Mouse (Mus musculus) Patski (cell line): ENCODE data around the gene Arid4b. TPM values are rescaled to one million over a fixed set of nuclear protein-coding genes. Genes with fewer than 3 reads are reported as not detected.

Source experiments
- ATAC-seq: fragments of 100-300 bp; one replicate; pipeline ENCODE4 v1.8.0; 2021
- CTCF ChIA-PET: fragments of 350-600 bp; sonication (Branson Sonifier 250); formaldehyde crosslinking; loops from one replicate; lab custom pipeline; 2022; ENCODE audit warnings: inconsistent platforms; lab: Charles Lee
- POLR2A ChIA-PET: fragments of 350-600 bp; sonication (Branson Sonifier 250); formaldehyde crosslinking; loops from one replicate; lab custom pipeline; 2022; ENCODE audit warnings: antibody characterized with exemption, inconsistent platforms; lab: Charles Lee
- DNase-seq: peaks from one replicate; pipeline ENCODE4 v3.0.0-alpha.2; 2011; ENCODE audit warnings: low read depth, low spot score
- H3K27me3 ChIP-seq: fragments of 371-371 bp; one replicate; pipeline ENCODE4 v1.5.1; 2021
- CTCF ChIP-seq: fragments of 100-300 bp; IDR thresholded peaks from one replicate; pipeline ENCODE4 v1.5.1; 2021
- in situ Hi-C: fragments of 300-500 bp; cut with MboI; formaldehyde crosslinking; loops from 3 replicates; pipeline ENCODE4 v1.11.1; 2018; ENCODE audit warnings: low pct_unique_long_range_greater_than_20kb, mixed read lengths
- polyA plus RNA-seq: library from polyadenylated mRNA; unstranded; gene quantifications from one replicate; pipeline ENCODE4 v1.2.3, GENCODE M21; 2021

Gene Arid4b
- polyA plus RNA-seq, 1 experiment from 2014 or later, result 31.1 TPM

DNA sequence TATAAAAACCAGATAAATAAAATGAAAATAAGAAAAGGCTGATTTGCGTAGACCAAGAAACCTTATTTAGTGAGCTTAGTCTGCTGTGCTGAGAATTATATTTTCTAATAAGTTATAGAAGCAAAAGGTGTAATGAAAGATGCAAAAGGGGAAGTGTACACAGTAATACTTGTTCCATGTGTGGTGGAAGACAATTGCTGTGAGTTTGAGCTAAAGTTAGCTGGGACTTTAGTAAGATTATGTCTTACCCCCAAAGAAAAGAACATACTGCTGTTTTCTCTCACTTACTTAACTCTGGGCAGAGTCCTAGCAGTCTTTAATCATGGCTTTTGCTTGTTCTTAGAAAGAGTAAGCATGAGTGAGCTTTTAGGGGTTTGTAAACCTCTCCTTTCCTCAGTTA, 11.3 kb downstream of the Arid4b start:
- ATAC-seq (no peak), DNase-seq (no peak)
- POLR2A ChIA-PET, result interaction anchor here (0.5 kb wide), 1 partner anchor 101 kb away, joined by 3 read pairs; no protein-coding TSS in a partner anchor
- no peak for TF ChIP-seq CTCF
- in situ Hi-C loops, result loop anchor here (25.0 kb wide), 1 partner anchor 538 kb away; the partner anchor contains the start of genes Mrpl32 and Psma2
- no peaks in the 10 kb centered on the region for H3K27me3 ChIP-seq
- CTCF ChIA-PET, result interaction anchor here (0.6 to 2.5 kb wide), 5 partner anchors 9 to 53 kb away, joined by 3 to 6 read pairs (median 4); no protein-coding TSS in a partner anchor

DNA sequence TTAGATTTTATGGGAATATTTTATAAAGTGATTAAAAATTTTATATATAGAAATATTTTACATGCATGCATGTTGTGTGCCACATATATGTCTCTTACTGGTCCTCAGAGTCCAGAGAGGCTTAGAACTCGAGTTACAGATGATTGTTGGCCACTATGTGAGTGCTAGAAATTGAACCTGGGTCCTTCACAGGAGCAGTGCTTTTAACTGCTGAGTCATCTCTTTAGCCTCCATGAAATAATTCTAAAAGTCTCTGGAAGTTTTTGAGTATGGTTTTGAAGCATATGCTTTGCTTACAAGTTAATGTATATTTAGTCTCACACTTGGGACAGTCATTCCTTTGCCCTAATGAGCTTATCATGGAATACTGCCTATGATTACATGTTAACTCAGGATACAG, 12.3 kb downstream of the Arid4b start:
- in situ Hi-C loops, result no loop called here
- DNase-seq, result no peak
- H3K27me3 ChIP-seq, result no peaks in the 10 kb centered on the region
- no peak for TF ChIP-seq CTCF
- ChIA-PET POLR2A (no interaction called here), CTCF (interaction anchor here (1.1 to 1.5 kb wide), 3 partner anchors 9 to 15 kb away, joined by 4 read pairs; no protein-coding TSS in a partner anchor)
- no peak for ATAC-seq

- ChIA-PET POLR2A (no interaction called here), CTCF (no interaction called here)
- TF ChIP-seq CTCF, result no peak
- DNase-seq, result no peak
- no peaks in the 10 kb centered on the region for H3K27me3 ChIP-seq
- in situ Hi-C loops, result no loop called here
- ATAC-seq, result no peak
These were observed 25.6 kb downstream of the Arid4b start for GRCm38 (mm10) chr13:14088669-14089068.

- H3K27me3 ChIP-seq, result no peaks in the 10 kb centered on the region
- ATAC-seq (peak; percentile 60), DNase-seq (no peak)
- CTCF ChIA-PET, result interaction anchor here (1.3 kb wide), 1 partner anchor 89 kb away, joined by 3 read pairs; no protein-coding TSS in a partner anchor
- POLR2A ChIA-PET, result interaction anchor here (0.6 kb wide), 1 partner anchor 39 kb away, joined by 3 read pairs; no protein-coding TSS in a partner anchor
- no peak for TF ChIP-seq CTCF
- in situ Hi-C loops, result no loop called here
These were observed 40.0 kb downstream of the Arid4b start for GRCm38 (mm10) chr13:14103026-14103425.

GRCm38 (mm10) chr13:14110154-14110873, 47.3 kb downstream of the Arid4b start:
- ChIA-PET POLR2A (interaction anchor here (1.0 kb wide), 1 partner anchor 34 kb away, joined by 3 read pairs; no protein-coding TSS in a partner anchor), CTCF (no interaction called here)
- in situ Hi-C loops, result no loop called here
- H3K27me3 ChIP-seq, result no peaks in the 10 kb centered on the region
- ATAC-seq, result no peak
- DNase-seq, result no peak
- no peak for TF ChIP-seq CTCF

- DNase-seq (no peak), ATAC-seq (no peak)
- CTCF ChIA-PET, result interaction anchor here (1.1 to 1.2 kb wide), 2 partner anchors 28 to 45 kb away, joined by 3 read pairs; no protein-coding TSS in a partner anchor
- no peak for TF ChIP-seq CTCF
- in situ Hi-C loops, result no loop called here
- POLR2A ChIA-PET, result interaction anchor here (1.0 kb wide), 1 partner anchor 34 kb away, joined by 3 read pairs; no protein-coding TSS in a partner anchor
- no peaks in the 10 kb centered on the region for H3K27me3 ChIP-seq
These were observed 48.1 kb downstream of the Arid4b start for GRCm38 (mm10) chr13:14111146-14111545.

GRCm38 (mm10) chr13:14113746-14114528, 50.9 kb downstream of the Arid4b start:
- ChIA-PET CTCF (no interaction called here), POLR2A (no interaction called here)
- ATAC-seq (no peak), DNase-seq (no peak)
- in situ Hi-C loops, result no loop called here
- H3K27me3 ChIP-seq, result no peaks in the 10 kb centered on the region
- TF ChIP-seq CTCF, result no peak

DNA sequence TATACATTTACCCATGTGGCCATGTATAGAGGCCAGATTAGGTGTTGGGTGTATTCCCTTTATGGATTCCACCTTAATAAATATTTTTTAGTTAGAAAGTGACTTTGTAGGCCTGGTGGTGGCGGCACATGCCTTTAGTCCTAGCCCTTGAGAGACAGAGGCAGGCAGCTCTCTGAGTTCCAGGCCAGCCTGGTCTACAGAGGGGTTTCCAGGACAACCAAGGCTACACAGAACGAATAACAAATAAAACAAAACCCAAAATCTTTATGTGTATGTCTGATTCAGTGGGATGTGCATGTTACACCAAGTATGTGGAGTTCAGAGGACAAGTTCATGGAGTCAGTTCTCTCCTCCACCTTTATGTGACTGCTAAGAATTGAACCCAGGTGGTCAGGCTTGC, 52.8 kb downstream of the Arid4b start:
- TF ChIP-seq CTCF, result no peak
- in situ Hi-C loops, result no loop called here
- no peaks in the 10 kb centered on the region for H3K27me3 ChIP-seq
- no peak for DNase-seq
- no peak for ATAC-seq
- POLR2A ChIA-PET, result no interaction called here
- CTCF ChIA-PET, result no interaction called here

DNA sequence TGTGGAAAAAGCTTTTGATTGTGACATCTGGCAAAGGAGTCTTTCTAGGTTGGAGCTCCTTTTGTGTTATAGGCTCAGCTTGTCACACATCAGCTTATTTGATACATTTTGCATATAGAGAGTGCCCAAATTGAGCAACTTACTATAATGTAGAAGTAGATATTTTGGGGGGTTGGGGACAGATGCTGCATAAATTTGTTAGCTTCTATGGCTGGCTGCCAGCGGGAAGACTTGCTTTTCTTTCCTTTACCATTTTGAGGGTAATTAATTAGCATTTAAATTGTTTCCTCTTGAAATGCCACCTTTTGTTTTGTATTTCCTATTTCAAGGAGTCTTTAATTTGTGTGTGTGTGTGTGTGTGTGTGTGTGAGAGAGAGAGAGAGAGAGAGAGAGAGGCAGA, 68.6 kb downstream of the Arid4b start:
- H3K27me3 ChIP-seq, result no peaks in the 10 kb centered on the region
- no peak for ATAC-seq
- POLR2A ChIA-PET, result no interaction called here
- DNase-seq, result no peak
- no peak for TF ChIP-seq CTCF
- in situ Hi-C loops, result no loop called here
- CTCF ChIA-PET, result no interaction called here

DNA sequence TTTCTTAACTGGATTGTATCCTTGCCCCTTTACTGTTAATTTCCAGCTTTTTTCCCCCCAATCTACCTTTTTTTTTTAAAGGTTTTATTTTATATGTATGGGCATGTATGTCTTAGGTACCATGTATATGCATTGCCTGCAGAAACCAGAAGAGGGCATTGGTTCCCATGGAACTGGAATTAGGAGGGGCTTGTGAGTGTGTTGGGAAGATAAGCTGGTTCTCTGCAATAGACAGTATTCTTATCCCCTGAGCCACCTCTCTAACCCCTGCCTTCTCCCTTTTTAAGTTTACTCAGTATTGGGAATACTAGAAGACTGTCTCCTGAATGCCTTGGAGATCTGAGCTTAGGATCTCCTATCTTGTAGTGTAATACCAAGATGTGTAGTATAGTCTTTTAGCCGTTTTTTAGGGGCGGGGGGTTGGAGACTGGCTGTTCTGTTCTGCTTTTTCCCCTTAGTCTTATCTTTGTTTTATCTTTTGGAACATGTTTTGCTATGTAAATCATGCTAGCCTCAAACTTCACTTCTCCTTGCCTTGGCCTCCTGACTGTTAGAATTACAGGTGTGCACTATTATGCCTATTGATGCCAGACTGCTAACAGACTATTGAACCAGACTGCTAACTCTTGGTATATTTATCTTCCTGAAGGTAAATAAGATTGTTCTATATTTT, 79.4 kb downstream of the Arid4b start:
- in situ Hi-C loops, result no loop called here
- no peak for TF ChIP-seq CTCF
- POLR2A ChIA-PET, result interaction anchor here (0.7 kb wide), 1 partner anchor 39 kb away, joined by 3 read pairs; no protein-coding TSS in a partner anchor
- CTCF ChIA-PET, result interaction anchor here (0.8 kb wide), 1 partner anchor 16 kb away, joined by 3 read pairs; no protein-coding TSS in a partner anchor
- ATAC-seq (no peak), DNase-seq (no peak)
- H3K27me3 ChIP-seq, result no peaks in the 10 kb centered on the region
